Mouse (Mus musculus) MEL (cell line): ENCODE measurements at regions not wholly inside any gene's neighbourhood (a gene's known extent, or its start where the extent isn't known, plus 50 kb on each side); places are given as distances from the start of the nearest gene placed in this dataset.

Experiments
- BHLHE40 ChIP-seq: IDR thresholded peaks from 2 replicates; pipeline ENCODE4 v1.6.1; 2012; ENCODE audit warnings: low read depth, mild to moderate bottlenecking, inconsistent platforms, low read length, improper control_type of control experiment, borderline replicate concordance
- CHD2 ChIP-seq: IDR thresholded peaks from 2 replicates; pipeline ENCODE4 v1.6.1; 2011; ENCODE audit warnings: low read length, improper control_type of control experiment
- CTCF ChIP-seq, 3 experiments: IDR thresholded peaks in 2 of 3; conservative IDR thresholded peaks in 1 of 3; 2 replicates each; pipeline ENCODE4 v1.5.1; 2011 to 2012; ENCODE audit warnings: low read length in 3 of 3, low read depth in 2 of 3, mild to moderate bottlenecking in 2 of 3, improper control_type of control experiment in 1 of 3, inconsistent platforms in 1 of 3, mixed read lengths in 1 of 3, moderate library complexity in 1 of 3; ENCODE audit not compliant: control insufficient read depth in 1 of 3, insufficient read depth in 1 of 3, poor library complexity in 1 of 3, severe bottlenecking in 1 of 3
- E2F4 ChIP-seq: IDR thresholded peaks from 2 replicates; pipeline ENCODE4 v1.6.1; 2011; ENCODE audit warnings: low read depth, low read length, improper control_type of control experiment, borderline replicate concordance
- MAX ChIP-seq: IDR thresholded peaks from 2 replicates; pipeline ENCODE4 v1.6.1; 2011; ENCODE audit warnings: low read length, improper control_type of control experiment
- POLR2A ChIP-seq, 2 experiments: IDR thresholded peaks; 2 replicates each; pipeline ENCODE4 v1.6.1; 2011 to 2012; ENCODE audit warnings: low read length in 2 of 2, mild to moderate bottlenecking in 2 of 2, control low read depth in 1 of 2, improper control_type of control experiment in 1 of 2, low read depth in 1 of 2, moderate library complexity in 1 of 2; ENCODE audit not compliant: control insufficient read depth in 1 of 2, insufficient read depth in 1 of 2, poor library complexity in 1 of 2
- RCOR1 ChIP-seq: IDR thresholded peaks from 2 replicates; pipeline ENCODE4 v1.6.1; 2012; ENCODE audit warnings: low read depth, mild to moderate bottlenecking, inconsistent platforms, low read length, improper control_type of control experiment
- SIN3A ChIP-seq: IDR thresholded peaks from 2 replicates; pipeline ENCODE4 v1.6.1; 2012; ENCODE audit warnings: low read length, improper control_type of control experiment, inconsistent platforms
- USF2 ChIP-seq, 2 experiments: IDR thresholded peaks; 2 replicates each; pipeline ENCODE4 v1.6.1; 2011 to 2012; ENCODE audit warnings: improper control_type of control experiment in 2 of 2, low read length in 2 of 2, borderline replicate concordance in 1 of 2, inconsistent platforms in 1 of 2, low read depth in 1 of 2, mild to moderate bottlenecking in 1 of 2; ENCODE audit not compliant: insufficient read depth in 1 of 2

- no peak for TF ChIP-seq USF2 (IDR thresholded peaks at IDR 0.05; ENCODE audit: borderline replicate concordance in 1 of 2, insufficient read depth in 1 of 2, low read depth in 1 of 2, low read length in 2 of 2)
- TF ChIP-seq SIN3A, result no peak
- no peak for TF ChIP-seq BHLHE40
- TF ChIP-seq CHD2, result no peak
- no peak for TF ChIP-seq MAX
- TF ChIP-seq E2F4, result no peak
- no peak for TF ChIP-seq CTCF (IDR thresholded peaks at IDR 0.05 in 2 of 3, conservative IDR thresholded peaks at IDR 0.05 in 1 of 3; ENCODE audit: control insufficient read depth in 1 of 3, insufficient read depth in 1 of 3, low read depth in 2 of 3, low read length in 3 of 3, poor library complexity in 1 of 3, severe bottlenecking in 1 of 3)
- no peak for TF ChIP-seq RCOR1
- no peak for TF ChIP-seq POLR2A (IDR thresholded peaks at IDR 0.05; ENCODE audit: control insufficient read depth in 1 of 2, insufficient read depth in 1 of 2, low read depth in 1 of 2, low read length in 2 of 2, poor library complexity in 1 of 2)
Measured at GRCm38 (mm10) chr8:38861436-38861835, 1813.4 kb upstream of the Adam24 start.
